Comparison of ENCODE assay signal across 26 mouse cellular contexts in genomic region chrX:157595927-157596326, GRCm38 (mm10). TPM values are rescaled to one million over a fixed set of nuclear protein-coding genes. Genes with fewer than 3 reads are reported as not detected.
DNase-seq lines count a peak whose midpoint lies in the region; ATAC-seq and TF ChIP-seq lines count a peak whose summit lies in the region.
"Had no signal": no experiment of that assay in that cellular context is flagged by ENCODE, and none has a peak within 500 bp of the region (broad histone marks: within the 10 kb centered on the region; RNA-seq: fewer than 3 reads in every experiment).

No protein-coding gene starts in this region.

- peak overlapping the region; percentile 68; the same call in 1 of the 2 replicates for H3K4me2 ChIP-seq in liver, embryonic 12.5 days
- H3K4me2 ChIP-seq in liver, embryonic 13.5 days, result peak overlapping the region; percentile 65; the same call in 1 of the 2 replicates
- no peak overlapping the region for H3K4me2 ChIP-seq in kidney, embryonic 15.5 days
- H3K4me2 ChIP-seq: embryonic facial prominence, embryonic 15.5 days had no signal

- no peak overlapping the region for H3K27ac ChIP-seq in liver, embryonic 12.5 days
- no peak overlapping the region for H3K27ac ChIP-seq in liver, embryonic 13.5 days
- no peak overlapping the region for H3K27ac ChIP-seq in kidney, embryonic 15.5 days
- no peak overlapping the region for H3K27ac ChIP-seq in gastrocnemius, adult 2 months
- H3K27ac ChIP-seq: embryonic facial prominence, embryonic 15.5 days; forebrain, embryonic 12.5 days had no signal

- no peak for ATAC-seq in liver, embryonic 12.5 days
- no peak for ATAC-seq in liver, embryonic 13.5 days (ENCODE audit: low read depth)
- ATAC-seq in kidney, embryonic 15.5 days (replicated peaks; ENCODE audit: low FRiP score), result no peak
- ATAC-seq: forebrain, postnatal 0 days; intestine, embryonic 16.5 days; midbrain, embryonic 13.5 days; Patski had no signal

- 31% methylated on average over 6 of the region's 6 CpGs for WGBS in liver, embryonic 12.5 days (ENCODE audit: insufficient replicate concordance)
- 33% methylated on average over 6 of the region's 6 CpGs for WGBS in liver, embryonic 13.5 days (ENCODE audit: insufficient replicate concordance)
- WGBS in kidney, embryonic 15.5 days, result 83% methylated on average over 6 of the region's 6 CpGs

- no peaks in the 10 kb centered on the region for H3K27me3 ChIP-seq in liver, embryonic 12.5 days (replicated peaks)
- H3K27me3 ChIP-seq in liver, embryonic 13.5 days, result no peaks in the 10 kb centered on the region
- 0 out of 2 replicates have a peak, but pooled peaks cover 4% of the 10 kb centered on the region for H3K27me3 ChIP-seq in kidney, embryonic 15.5 days
- H3K27me3 ChIP-seq: embryonic facial prominence, embryonic 15.5 days; forebrain, embryonic 12.5 days had no signal

- no peak overlapping the region for H3K9ac ChIP-seq in liver, embryonic 12.5 days
- H3K9ac ChIP-seq in liver, embryonic 13.5 days, result no peak overlapping the region
- H3K9ac ChIP-seq in kidney, embryonic 15.5 days, result no peak overlapping the region
- H3K9ac ChIP-seq: embryonic facial prominence, embryonic 15.5 days; forebrain, embryonic 12.5 days; forebrain, postnatal 0 days; lung, embryonic 14.5 days had no signal

- peaks cover 14% of the 10 kb centered on the region; the same call in 1 of the 2 replicates for H3K4me1 ChIP-seq in liver, embryonic 12.5 days
- H3K4me1 ChIP-seq in liver, embryonic 13.5 days (replicated peaks), result peaks cover 12% of the 10 kb centered on the region; the same call in 1 of the 2 replicates
- no peaks in the 10 kb centered on the region for H3K4me1 ChIP-seq in kidney, embryonic 15.5 days
- H3K4me1 ChIP-seq: embryonic facial prominence, embryonic 15.5 days had no signal

- no peak overlapping the region for H3K4me3 ChIP-seq in liver, embryonic 12.5 days
- H3K4me3 ChIP-seq in liver, embryonic 13.5 days (replicated peaks), result no peak overlapping the region
- no peak overlapping the region for H3K4me3 ChIP-seq in kidney, embryonic 15.5 days (replicated peaks)
- no peak overlapping the region for H3K4me3 ChIP-seq in gastrocnemius, adult 2 months
- H3K4me3 ChIP-seq: embryonic facial prominence, embryonic 15.5 days; forebrain, embryonic 12.5 days; midbrain, embryonic 13.5 days had no signal

- H3K9me3 ChIP-seq in liver, embryonic 12.5 days (replicated peaks), result no peaks in the 10 kb centered on the region
- H3K9me3 ChIP-seq in liver, embryonic 13.5 days (replicated peaks), result no peaks in the 10 kb centered on the region
- H3K9me3 ChIP-seq in kidney, embryonic 15.5 days (replicated peaks), result no peaks in the 10 kb centered on the region
- H3K9me3 ChIP-seq: embryonic facial prominence, embryonic 15.5 days; forebrain, embryonic 12.5 days; heart, embryonic 10.5 days; midbrain, embryonic 13.5 days had no signal

- no peak for DNase-seq in liver
- DNase-seq in MEL-GATA-1-ER (ENCODE audit: extremely low read depth, low read depth), result peak; percentile 80
- DNase-seq in liver, embryonic 13.5 days, result no peak
- DNase-seq in embryo, embryonic 11 days, result no peak
- no peak for DNase-seq in gastrocnemius, adult 2 months
- DNase-seq: adrenal gland, postnatal 10 days; cerebellum, adult 11 months; cerebellum, adult 9-11 months; forebrain, postnatal 0 days; gastrocnemius, postnatal 14 days; heart, adult 11 months; kidney, adult 8-10 months; kidney, postnatal 14 days; layer of hippocampus, adult 9-11 months; lung, embryonic 14.5 days; lung, postnatal 14 days had no signal

- intact Hi-C loops in gastrocnemius, adult 2 months (cut with DNase I), result loop anchor here (5.0 kb wide), 1 partner anchor 109 kb away; no protein-coding TSS in a partner anchor

- no peak for TF ChIP-seq CTCF in gastrocnemius, adult 2 months (IDR thresholded peaks at IDR 0.05)

- H3K36me3 ChIP-seq in liver, embryonic 12.5 days, result no peaks in the 10 kb centered on the region
- no peaks in the 10 kb centered on the region for H3K36me3 ChIP-seq in liver, embryonic 13.5 days
- no peaks in the 10 kb centered on the region for H3K36me3 ChIP-seq in kidney, embryonic 15.5 days
- H3K36me3 ChIP-seq: embryonic facial prominence, embryonic 15.5 days; forebrain, embryonic 12.5 days; midbrain, embryonic 13.5 days had no signal

RNA-seq across cellular contexts. Expression of gene Mbtps2, which starts 2.6 kb away (rescaled TPM):
- polyA plus RNA-seq in liver, embryonic 12.5 days (2016; fragmentation: Nextera tagmentation; extraction: Ambion mirVana), result 8.8 and 9.8 TPM in 2 replicates
- 6.4 and 7.5 TPM in 2 replicates for polyA plus RNA-seq in liver, embryonic 13.5 days (2015; fragmentation: Nextera tagmentation; extraction: Ambion mirVana)
- polyA plus RNA-seq in kidney, embryonic 15.5 days (2015; fragmentation: Nextera tagmentation; extraction: Ambion mirVana), result 27.3 and 29.6 TPM in 2 replicates
- total RNA-seq in gastrocnemius, adult 2 months (2021), result 10 to 100 TPM; 14.0 to 15.5 TPM

RNA-seq across cellular contexts. Expression of gene Yy2, which starts 27.1 kb away (rescaled TPM):
- polyA plus RNA-seq in liver, embryonic 12.5 days (2016; fragmentation: Nextera tagmentation; extraction: Ambion mirVana), result 1.8 and 1.9 TPM in 2 replicates
- polyA plus RNA-seq in liver, embryonic 13.5 days (2015; fragmentation: Nextera tagmentation; extraction: Ambion mirVana), result 0.62 and 1.4 TPM in 2 replicates
- polyA plus RNA-seq in kidney, embryonic 15.5 days (2015; fragmentation: Nextera tagmentation; extraction: Ambion mirVana), result 2.6 and 5.2 TPM in 2 replicates
- total RNA-seq in gastrocnemius, adult 2 months (2021), result 1 to 10 TPM in 1 of 2 experiments, under 1 TPM in 1; 0.92 to 1.1 TPM
- polyA plus RNA-seq: liver, adult 2 months; testis, adult 2 months had no signal
